Mouse (Mus musculus) stomach, adult 2 months (tissue): ENCODE results near the gene Ube2s. TPM values are rescaled to one million over a fixed set of nuclear protein-coding genes. Genes with fewer than 3 reads are reported as not detected.

ENCODE experiments used
- polyA plus RNA-seq: library from polyadenylated mRNA; depleted of rRNA; stranded (reverse); fragments of >200 nt; gene quantifications from 2 replicates; pipeline ENCODE4 v1.2.3, GENCODE M21; 2012; rRNA removed

The Ube2s gene
- 106 and 114 TPM in 2 replicates for polyA plus RNA-seq

DNA sequence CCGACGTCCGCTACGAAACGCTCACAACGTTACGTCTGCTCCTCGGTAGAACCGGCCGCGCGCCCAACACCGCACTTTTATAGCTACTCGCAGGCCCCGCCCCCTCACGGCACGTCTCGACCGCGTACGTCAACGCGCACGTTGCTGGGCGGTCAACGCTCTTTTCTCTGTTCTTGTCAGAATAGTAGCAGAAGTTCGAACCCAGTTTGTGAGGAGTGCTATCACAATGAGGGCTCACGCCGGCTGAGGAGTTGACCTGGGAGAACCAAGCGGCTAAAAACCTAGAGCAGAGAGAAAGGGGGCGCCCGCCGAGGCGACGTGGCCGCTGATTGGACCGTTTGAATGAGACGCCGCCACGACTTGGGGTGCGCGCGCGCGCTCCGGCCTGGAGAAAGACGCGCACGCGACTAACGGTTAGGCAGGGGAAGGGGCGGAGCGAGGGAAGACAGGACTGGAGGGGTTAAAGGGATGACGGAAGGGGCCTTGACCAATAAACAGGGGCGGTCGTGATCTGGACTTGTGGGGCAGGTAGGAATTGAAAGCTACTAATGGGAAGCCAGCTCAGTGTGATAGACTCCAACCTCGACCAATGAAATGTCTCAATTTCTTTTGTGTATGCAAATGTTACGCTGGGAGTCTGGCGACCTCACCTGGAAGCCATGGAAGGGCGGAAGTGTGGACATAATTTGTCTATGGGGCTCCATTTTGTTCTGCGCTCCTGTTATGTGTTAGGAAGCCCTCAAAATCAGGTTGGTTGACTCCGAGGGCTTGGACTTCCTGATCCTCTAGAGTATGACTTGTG lies at the start of gene Ube2s:
Gene Ube2s (minus strand): TSS at position 288 of the 802 bp plus-strand sequence.

GRCm38 (mm10) chr7:4844245-4844916 lies 32.0 kb upstream of the Ube2s start, which contains the start of gene Shisa7:
Gene Shisa7 (minus strand): TSS chr7:4844696.

GRCm38 (mm10) chr7:4792278-4793212 lies 19.8 kb downstream of the Ube2s start, which contains the start of gene Rpl28:
Gene Rpl28 (plus strand): TSS chr7:4792874.

GRCm38 (mm10) chr7:4789436-4789935 lies 22.9 kb downstream of the Ube2s start, which contains the start of gene Tmem238:
Gene Tmem238 (minus strand): TSS chr7:4789656.

GRCm38 (mm10) chr7:4782759-4783158 lies 29.6 kb downstream of the Ube2s start, which contains the start of the genes Il11 and Tmem190:
Gene Il11 (minus strand): TSS chr7:4782859.
Gene Tmem190 (plus strand): TSS chr7:4782937.

DNA sequence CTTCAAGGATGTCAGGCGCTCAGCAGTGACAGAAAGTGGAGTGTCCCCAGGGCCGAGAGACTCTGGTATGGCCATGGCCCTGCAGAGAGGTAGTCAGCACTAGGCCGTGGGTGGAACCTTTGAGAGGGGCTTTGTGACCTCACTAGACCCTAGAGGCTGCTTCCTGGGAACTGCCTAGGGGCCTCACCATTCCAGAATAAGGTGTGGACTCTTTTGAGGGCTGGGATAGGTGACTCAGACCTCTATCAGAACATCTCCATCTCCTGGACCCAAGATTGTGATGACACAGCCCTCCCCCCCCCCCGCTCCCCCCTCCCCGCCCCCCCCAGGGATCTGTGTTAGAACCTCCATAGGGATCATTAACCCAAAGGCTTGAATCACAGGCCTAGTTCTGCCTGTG lies 41.2 kb downstream of the Ube2s start, which contains the start of gene Fam71e2:
Gene Fam71e2 (minus strand): TSS at position 101 of the 400 bp plus-strand sequence.

GRCm38 (mm10) chr7:4752821-4753570 lies 59.4 kb downstream of the Ube2s start, which contains the start of gene Cox6b2:
Gene Cox6b2 (minus strand): TSS chr7:4753094.

Other genes with a start within 250 kb of the Ube2s start
- 7.3 and 7.4 TPM in 2 replicates for gene Ptprh, start 208.5 kb downstream of the Ube2s start, polyA plus RNA-seq
- gene Tmem86b, start 181.2 kb downstream of the Ube2s start, polyA plus RNA-seq = 5.9 and 8.5 TPM in 2 replicates
- 60.2 and 68.9 TPM in 2 replicates for gene Ppp6r1, start 153.6 kb downstream of the Ube2s start, polyA plus RNA-seq
- 29.1 and 32.0 TPM in 2 replicates for gene Hspbp1, start 127.5 kb downstream of the Ube2s start, polyA plus RNA-seq
- 2.5 and 3.5 TPM in 2 replicates for gene Brsk1, start 122.0 kb downstream of the Ube2s start, polyA plus RNA-seq
- 15.3 and 16.5 TPM in 2 replicates for gene Tmem150b, start 87.3 kb downstream of the Ube2s start, polyA plus RNA-seq
- gene Kmt5c, start 72.5 kb downstream of the Ube2s start, polyA plus RNA-seq = 98.9 and 123 TPM in 2 replicates
- 7.0 and 10.5 TPM in 2 replicates for gene Cox6b2, start 59.5 kb downstream of the Ube2s start, polyA plus RNA-seq
- gene Fam71e2, start 41.3 kb downstream of the Ube2s start, polyA plus RNA-seq = not detected in 2 replicates
- gene Il11, start 29.7 kb downstream of the Ube2s start, polyA plus RNA-seq = 0.12 and 0.42 TPM in 2 replicates
- not detected in 2 replicates for gene Tmem190, start 29.7 kb downstream of the Ube2s start, polyA plus RNA-seq
- gene Tmem238, start 22.9 kb downstream of the Ube2s start, polyA plus RNA-seq = 157 and 379 TPM in 2 replicates
- gene Rpl28, start 19.7 kb downstream of the Ube2s start, polyA plus RNA-seq = 174 and 224 TPM in 2 replicates
- gene Shisa7, start 32.1 kb upstream of the Ube2s start, polyA plus RNA-seq = 0.68 and 1.5 TPM in 2 replicates
- 17.4 and 25.7 TPM in 2 replicates for gene Isoc2b, start 57.7 kb upstream of the Ube2s start, polyA plus RNA-seq
- 12.8 and 15.9 TPM in 2 replicates for gene Isoc2a, start 64.6 kb upstream of the Ube2s start, polyA plus RNA-seq
- 0.05 TPM in 1 of 2 replicates, not detected in the other for gene Gm36210, start 93.9 kb upstream of the Ube2s start, polyA plus RNA-seq
- gene Zfp628, start 102.6 kb upstream of the Ube2s start, polyA plus RNA-seq = 13.0 and 16.4 TPM in 2 replicates
- gene Nat14, start 109.4 kb upstream of the Ube2s start, polyA plus RNA-seq = 5.5 and 7.6 TPM in 2 replicates
- gene Ssc5d, start 113.2 kb upstream of the Ube2s start, polyA plus RNA-seq = 4.7 and 6.8 TPM in 2 replicates
- gene Sbk2, start 151.8 kb upstream of the Ube2s start, polyA plus RNA-seq = 4.1 and 12.6 TPM in 2 replicates
- gene Sbk3, start 158.6 kb upstream of the Ube2s start, polyA plus RNA-seq = 0.12 and 0.40 TPM in 2 replicates
- gene Zfp579, start 183.6 kb upstream of the Ube2s start, polyA plus RNA-seq = 58.0 and 73.6 TPM in 2 replicates
- gene Zfp524, start 201.8 kb upstream of the Ube2s start, polyA plus RNA-seq = 21.3 and 34.0 TPM in 2 replicates
- 13.2 and 13.7 TPM in 2 replicates for gene Fiz1, start 202.1 kb upstream of the Ube2s start, polyA plus RNA-seq
- gene Gm44973, start 202.9 kb upstream of the Ube2s start, polyA plus RNA-seq = 0.17 TPM in 1 of 2 replicates, not detected in the other
- gene Zfp865, start 207.8 kb upstream of the Ube2s start, polyA plus RNA-seq = 16.3 and 18.3 TPM in 2 replicates
- gene Ccdc106, start 208.0 kb upstream of the Ube2s start, polyA plus RNA-seq = 2.9 and 4.2 TPM in 2 replicates
- gene 4632433K11Rik, start 221.5 kb upstream of the Ube2s start, polyA plus RNA-seq = not detected in 2 replicates
- gene Zfp784, start 225.9 kb upstream of the Ube2s start, polyA plus RNA-seq = 2.6 and 2.8 TPM in 2 replicates
- gene Zfp580, start 238.9 kb upstream of the Ube2s start, polyA plus RNA-seq = 13.4 and 37.9 TPM in 2 replicates
- gene U2af2, start 249.6 kb upstream of the Ube2s start, polyA plus RNA-seq = 49.3 and 66.5 TPM in 2 replicates